Mouse (Mus musculus) spleen, adult 2 months (tissue): ENCODE measurements around the gene Cul9. TPM values are rescaled to one million over a fixed set of nuclear protein-coding genes. Genes with fewer than 3 reads are reported as not detected.
"Not testable (repeated sequence)": the region's sequence is repeated elsewhere in the genome, so short reads cannot be mapped to it uniquely, and the experiment has no call there.

Source experiments
- DNase-seq, 2 experiments: peaks; one replicate each; pipeline versions ENCODE4 v3.0.0 to v3.0.0-alpha.2; 2012 to 2021; ENCODE audit warnings: low spot score in 2 of 2, low read depth in 1 of 2
- H3K27ac ChIP-seq: fragments of 200-500 bp; 2 replicates; pipeline ENCODE4 v1.5.1; 2012; ENCODE audit warnings: low read length, inconsistent platforms; ENCODE audit not compliant: insufficient read depth
- H3K27me3 ChIP-seq: fragments of 200-500 bp; 2 replicates; pipeline ENCODE4 v1.6.1; 2012; ENCODE audit warnings: mild to moderate bottlenecking, moderate library complexity, low read length, inconsistent platforms; ENCODE audit not compliant: control insufficient read depth, insufficient read depth
- H3K36me3 ChIP-seq: fragments of 200-500 bp; 2 replicates; pipeline ENCODE4 v1.6.1; 2012; ENCODE audit warnings: mild to moderate bottlenecking, low read length, inconsistent platforms; ENCODE audit not compliant: control insufficient read depth, insufficient read depth
- H3K4me1 ChIP-seq: fragments of 200-500 bp; 2 replicates; pipeline ENCODE4 v1.6.1; 2011; ENCODE audit warnings: inconsistent platforms; ENCODE audit not compliant: control insufficient read depth, insufficient read depth, insufficient read length
- H3K4me3 ChIP-seq: fragments of 200-500 bp; 2 replicates; pipeline ENCODE4 v1.5.1; 2011; ENCODE audit warnings: mild to moderate bottlenecking, inconsistent platforms; ENCODE audit not compliant: insufficient read depth, insufficient read length; ENCODE audit errors: extremely low read depth
- CTCF ChIP-seq: fragments of 200-500 bp; IDR thresholded peaks from 2 replicates; pipeline ENCODE4 v1.5.1; 2011; ENCODE audit warnings: mild to moderate bottlenecking, inconsistent platforms; ENCODE audit not compliant: insufficient read depth, insufficient read length, insufficient replicate concordance; ENCODE audit errors: extremely low read depth
- POLR2A ChIP-seq: fragments of 200-500 bp; IDR thresholded peaks from 2 replicates; pipeline ENCODE4 v1.6.1; 2011; ENCODE audit warnings: low read depth, low read length, inconsistent platforms
- WGBS: fragments of 180-500 bp; shearing (Covaris S2); methylation state at CpG from one replicate; pipeline ENCODE4 v1.1.7; 2018; 5-methylcytosine and 5-hydroxymethylcytosine counted together
- polyA plus RNA-seq: library from polyadenylated mRNA; depleted of rRNA; stranded (reverse); fragments of >200 nt; gene quantifications from 2 replicates; pipeline ENCODE4 v1.2.3, GENCODE M21; 2012

Gene Cul9
- polyA plus RNA-seq, 1 experiment = 16.2 TPM

GRCm38 (mm10) chr17:46496623-46497434 is 49.4 kb downstream of the Cul9 start, which contains the start of gene Dnph1:
Gene Dnph1, plus strand, starts transcription at chr17:46496711.
- WGBS = 2% methylated on average over 44 of the region's 44 CpGs
- H3K4me1 ChIP-seq = peaks cover 6% of the 10 kb centered on the region; the same call in 1 of the 2 replicates
- DNase-seq = peak in 1 of 2 experiments; percentile 35
- peak within 1 kb of the TSS; percentile 47 for H3K4me3 ChIP-seq
- no peak within 1 kb of the TSS for H3K27ac ChIP-seq
- H3K27me3 ChIP-seq = no peaks in the 10 kb centered on the region
- no peaks in the 10 kb centered on the region for H3K36me3 ChIP-seq
- no peak for TF ChIP-seq CTCF
- TF ChIP-seq POLR2A = no peak

GRCm38 (mm10) chr17:46496081-46496480 is 50.1 kb downstream of the Cul9 start:
- H3K4me1 ChIP-seq, H3K27me3 ChIP-seq, H3K4me3 ChIP-seq, H3K36me3 ChIP-seq, DNase-seq, H3K27ac ChIP-seq: not testable (repeated sequence)

- 63% methylated on average over 5 of the region's 5 CpGs for WGBS
- Histone ChIP-seq H3K4me1 (peaks cover 6% of the 10 kb centered on the region; the same call in 1 of the 2 replicates), H3K4me3 (no peak overlapping the region), H3K27ac (no peak overlapping the region), H3K27me3 (no peaks in the 10 kb centered on the region), H3K36me3 (no peaks in the 10 kb centered on the region)
- DNase-seq = no peak
- TF ChIP-seq CTCF (no peak), POLR2A (no peak)
Measured at GRCm38 (mm10) chr17:46495486-46495885, 50.7 kb downstream of the Cul9 start.

GRCm38 (mm10) chr17:46487431-46487830 is 58.8 kb downstream of the Cul9 start, which contains the start of gene Ttbk1:
Gene Ttbk1, minus strand, starts transcription at chr17:46487675.
- WGBS = 2% methylated on average over 39 of the region's 49 CpGs
- no peak for TF ChIP-seq POLR2A
- TF ChIP-seq CTCF = no peak
- H3K27me3 ChIP-seq = peaks cover 11% of the 10 kb centered on the region
- no peaks in the 10 kb centered on the region for H3K36me3 ChIP-seq
- H3K4me1 ChIP-seq = peaks cover 5% of the 10 kb centered on the region
- no peak within 1 kb of the TSS for H3K4me3 ChIP-seq
- DNase-seq = no peak
- no peak within 1 kb of the TSS for H3K27ac ChIP-seq

DNA sequence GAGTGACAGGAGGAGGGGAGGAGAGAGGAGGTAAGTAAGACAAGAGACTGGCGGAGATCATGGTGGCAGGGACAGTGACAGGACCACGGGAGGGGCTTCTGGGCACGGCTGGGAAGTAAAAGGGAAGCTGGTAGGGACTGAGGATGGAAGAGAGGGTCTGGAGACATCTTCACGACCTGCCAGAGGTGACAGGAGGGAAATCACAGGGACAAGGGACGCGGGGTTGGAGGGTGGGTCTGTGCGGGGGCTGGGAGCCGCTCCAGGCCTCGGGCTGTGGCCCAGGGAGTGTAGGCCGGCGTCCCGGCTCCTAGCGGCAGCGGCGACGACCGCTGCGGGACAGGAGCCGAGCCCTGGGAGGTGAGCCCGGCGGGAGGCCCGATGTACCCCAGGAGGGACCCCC is 59.2 kb downstream of the Cul9 start:
- WGBS = 13% methylated on average over 17 of the region's 22 CpGs
- Histone ChIP-seq H3K27ac (no peak overlapping the region), H3K4me1 (peaks cover 5% of the 10 kb centered on the region), H3K4me3 (no peak overlapping the region), H3K27me3 (peaks cover 11% of the 10 kb centered on the region), H3K36me3 (no peaks in the 10 kb centered on the region)
- no peak for DNase-seq
- no peak for TF ChIP-seq CTCF
- TF ChIP-seq POLR2A = no peak

GRCm38 (mm10) chr17:46484461-46484875 is 61.7 kb downstream of the Cul9 start:
- H3K27me3 ChIP-seq = peaks cover 11% of the 10 kb centered on the region
- no peak overlapping the region for H3K27ac ChIP-seq
- H3K4me3 ChIP-seq = no peak overlapping the region

GRCm38 (mm10) chr17:46484021-46484431 is 62.2 kb downstream of the Cul9 start:
- Histone ChIP-seq H3K36me3 (no peaks in the 10 kb centered on the region), H3K4me3 (peak overlapping the region; percentile 51), H3K27ac (no peak overlapping the region; the same call in 1 of the 2 replicates), H3K27me3 (peaks cover 11% of the 10 kb centered on the region), H3K4me1 (peaks cover 5% of the 10 kb centered on the region)
- TF ChIP-seq POLR2A (no peak), CTCF (no peak)
- peak; percentile 4 to 24 for DNase-seq
- WGBS = 2% methylated on average over 13 of the region's 13 CpGs

More at GRCm38 (mm10) chr17:46484461-46484875, 61.7 kb downstream of the Cul9 start:
- DNase-seq = peak; percentile 11 to 12
- Histone ChIP-seq H3K36me3 (no peaks in the 10 kb centered on the region), H3K4me1 (peaks cover 5% of the 10 kb centered on the region)
- TF ChIP-seq POLR2A (no peak), CTCF (no peak)
- 7% methylated on average over 6 of the region's 6 CpGs for WGBS
